Mouse (Mus musculus) testis, adult 10 weeks (tissue): ENCODE results near the gene Mpp1. TPM values are rescaled to one million over a fixed set of nuclear protein-coding genes. Genes with fewer than 3 reads are reported as not detected.

Experiments used
- polyA plus RNA-seq: library from polyadenylated mRNA; stranded (reverse); fragments of 350-450 nt; fragmentation: Illumina TruSeq; extraction: RNeasy Lipid Tissue Mini Kit (QIAGEN cat#74804); gene quantifications from one replicate; pipeline ENCODE4 v1.2.3, GENCODE M21; 2014; ENCODE audit warnings: low read depth, low replicate concordance

Mpp1 gene
- 2.9 TPM for polyA plus RNA-seq

DNA sequence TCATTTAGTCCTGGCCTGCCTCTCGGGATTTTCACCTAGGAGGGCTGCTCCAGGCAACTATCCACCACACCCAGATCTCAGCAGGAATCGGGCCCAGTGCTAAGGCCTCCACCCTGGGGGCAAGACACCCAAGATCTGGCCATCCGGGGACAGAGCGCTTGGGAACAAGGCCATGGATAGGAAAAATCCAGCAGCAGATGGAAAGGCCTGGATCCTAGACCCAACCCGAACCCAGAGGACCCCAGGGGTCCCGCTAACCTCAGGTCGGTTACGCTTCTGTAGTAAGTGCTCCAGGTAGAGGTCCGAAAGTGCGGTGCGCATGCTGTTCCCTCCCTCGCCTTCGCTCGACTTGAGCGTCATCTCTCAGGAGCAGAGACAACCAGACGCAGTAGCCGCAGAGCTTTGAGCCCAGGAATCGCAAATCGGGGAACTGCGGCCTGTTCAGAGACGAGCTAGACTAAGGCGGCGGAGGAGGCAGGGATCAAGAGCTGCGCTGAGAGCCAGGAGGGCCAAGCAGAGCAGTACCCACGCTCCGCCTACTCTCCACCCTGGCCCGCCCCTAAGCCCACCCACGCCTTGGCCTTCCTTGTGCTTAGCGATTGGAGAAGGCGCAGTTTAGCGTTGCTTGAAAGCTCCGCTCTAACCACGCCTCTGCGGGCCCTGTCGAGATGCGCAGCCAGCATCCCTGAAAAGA, at the start of gene Mpp1:
Gene Mpp1, minus strand, starts transcription at position 550 of the 694 bp plus-strand sequence.

DNA sequence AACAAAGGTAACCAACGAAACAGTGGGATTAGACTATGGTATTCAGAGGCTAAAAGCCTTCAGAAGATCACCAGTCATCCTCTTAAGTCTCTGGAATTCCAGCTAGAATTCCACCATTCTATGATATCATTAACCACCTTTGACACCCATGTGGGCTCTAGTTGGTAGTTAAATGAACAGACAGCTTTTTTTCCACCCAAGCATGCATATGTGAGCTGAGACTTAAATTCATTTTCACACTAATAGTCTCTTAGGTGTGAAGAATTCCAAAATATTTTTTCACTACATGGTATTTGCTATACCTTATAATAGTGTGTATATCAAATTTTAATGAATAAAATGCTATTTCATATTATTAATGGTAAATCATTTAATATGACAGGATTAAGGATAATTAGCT, 32.9 kb upstream of the Mpp1 start, which contains the start of gene Smim9:
Gene Smim9, minus strand, starts transcription at position 101 of the 400 bp plus-strand sequence.

DNA sequence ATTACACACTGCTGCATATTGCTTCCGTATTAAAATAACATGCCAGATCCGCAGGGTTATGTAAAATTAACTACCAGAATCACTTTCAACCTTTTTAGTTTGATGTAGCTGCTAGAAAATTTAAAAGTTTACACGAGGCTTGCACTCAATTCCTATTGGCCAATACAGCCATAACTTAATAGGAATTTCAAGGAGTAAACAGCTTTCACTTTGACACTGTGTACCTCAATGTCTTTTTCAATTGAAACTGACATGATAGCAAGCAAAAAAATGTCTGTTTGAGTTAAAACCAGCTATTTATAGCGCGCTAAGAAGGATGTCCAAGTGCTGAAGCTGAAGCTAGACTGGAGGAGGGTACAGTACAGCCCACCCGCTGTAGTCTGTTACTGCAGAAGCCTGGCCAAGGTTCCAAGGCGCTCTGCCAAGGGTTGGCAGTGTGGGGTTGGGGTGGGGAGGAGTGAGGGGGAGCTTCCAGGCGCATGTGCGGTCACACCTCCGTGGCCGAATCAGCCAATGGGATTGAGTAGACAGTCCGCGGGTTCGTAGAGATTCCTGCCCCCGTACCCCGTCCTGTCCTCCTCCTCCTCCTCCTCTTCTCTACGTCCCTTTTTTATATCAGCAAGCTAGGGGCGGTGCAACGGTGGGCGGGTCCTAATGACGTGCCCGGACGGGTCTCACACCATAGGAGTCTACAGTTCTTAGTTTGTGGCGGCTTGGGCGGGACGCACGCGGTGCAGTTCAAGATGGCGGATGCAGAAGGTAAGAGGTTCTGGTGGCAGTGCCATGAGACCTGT, 35.2 kb downstream of the Mpp1 start, which contains the start of gene Dkc1:
Gene Dkc1, plus strand, starts transcription at position 486 of the 794 bp plus-strand sequence.

DNA sequence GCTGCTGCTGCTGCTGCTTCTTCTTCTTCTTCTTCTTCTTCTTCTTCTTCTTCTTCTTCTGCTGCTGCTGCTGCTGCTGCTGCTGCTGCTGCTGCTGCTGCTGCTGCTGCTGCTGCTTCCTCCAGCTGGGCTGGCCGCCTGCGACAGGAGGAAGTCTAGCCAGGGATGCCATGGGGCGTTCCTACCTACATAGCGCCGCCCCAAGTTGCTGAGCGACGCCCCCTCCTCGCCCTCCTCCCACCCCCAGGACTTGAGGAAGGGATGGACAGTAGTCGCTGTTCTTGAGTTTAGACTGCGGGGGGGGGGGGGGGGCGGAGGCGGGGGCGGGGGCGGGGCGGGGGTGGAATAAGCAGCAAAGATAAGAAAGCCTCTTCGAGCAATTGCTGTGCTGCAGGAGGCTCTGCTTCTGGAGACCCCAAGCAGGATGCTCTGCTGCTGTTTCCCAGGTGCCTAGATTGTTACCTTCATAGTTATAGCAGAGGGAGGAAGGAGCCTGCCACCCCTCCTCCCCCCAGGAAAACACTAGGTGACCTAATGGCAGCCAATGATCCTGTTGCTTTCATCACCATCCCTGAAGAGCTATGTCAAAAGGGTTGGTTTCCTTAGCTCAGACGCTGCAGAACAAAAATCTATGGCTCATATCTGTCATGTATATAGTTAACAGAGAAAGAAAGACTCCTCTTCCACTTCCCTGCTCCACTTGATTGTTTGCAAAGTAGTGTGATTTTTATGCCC, 45.9 kb downstream of the Mpp1 start, which contains the start of gene Gab3:
Gene Gab3, minus strand, starts transcription at position 685 of the 735 bp plus-strand sequence.

Other genes with a start within 250 kb of the Mpp1 start
- 3.8 TPM for gene Gab3, start 45.6 kb downstream of the Mpp1 start, polyA plus RNA-seq
- 10.7 TPM for gene Dkc1, start 35.2 kb downstream of the Mpp1 start, polyA plus RNA-seq
- 14.8 TPM for gene Smim9, start 32.8 kb upstream of the Mpp1 start, polyA plus RNA-seq